Mouse (Mus musculus) liver, adult 2 months (tissue): ENCODE results near the gene Rbck1. TPM values are rescaled to one million over a fixed set of nuclear protein-coding genes. Genes with fewer than 3 reads are reported as not detected.

Experiments used
- DNase-seq: peaks from one replicate; pipeline ENCODE4 v3.0.0-alpha.2; 2011; ENCODE audit warnings: low read depth, low spot score; ENCODE audit errors: extremely low read depth
- H3K27ac ChIP-seq: fragments of 200-500 bp; replicated peaks from 2 replicates; pipeline ENCODE4 v1.5.1; 2012; ENCODE audit warnings: low read depth, mild to moderate bottlenecking, control low read depth, inconsistent platforms, low read length; ENCODE audit not compliant: insufficient read depth
- H3K27me3 ChIP-seq: fragments of 200-500 bp; 2 replicates; pipeline ENCODE4 v1.6.1; 2012; ENCODE audit warnings: mild to moderate bottlenecking, moderate library complexity, low read length, inconsistent platforms; ENCODE audit not compliant: control insufficient read depth, insufficient read depth
- H3K36me3 ChIP-seq: fragments of 200-500 bp; 2 replicates; pipeline ENCODE4 v1.6.1; 2012; ENCODE audit warnings: low read length, inconsistent platforms; ENCODE audit not compliant: control insufficient read depth, insufficient read depth
- H3K4me1 ChIP-seq: fragments of 200-500 bp; 2 replicates; pipeline ENCODE4 v1.6.1; 2011; ENCODE audit warnings: low read length; ENCODE audit not compliant: control insufficient read depth, insufficient read depth
- H3K4me3 ChIP-seq: fragments of 200-500 bp; 2 replicates; pipeline ENCODE4 v1.5.1; 2011; ENCODE audit warnings: low read depth, mild to moderate bottlenecking, control low read depth, low read length, moderate library complexity; ENCODE audit not compliant: insufficient read depth
- H3K79me2 ChIP-seq: fragments of 200-500 bp; 2 replicates; pipeline ENCODE4 v1.6.1; 2012; ENCODE audit warnings: inconsistent platforms, mild to moderate bottlenecking, low read length, moderate library complexity; ENCODE audit not compliant: control insufficient read depth, insufficient read depth
- H3K9ac ChIP-seq: fragments of 200-500 bp; 2 replicates; pipeline ENCODE4 v1.6.1; 2012; ENCODE audit warnings: low read depth, mild to moderate bottlenecking, control low read depth, inconsistent platforms, low read length
- CTCF ChIP-seq: fragments of 200-500 bp; IDR thresholded peaks from 2 replicates; pipeline ENCODE4 v1.5.1; 2011; ENCODE audit warnings: low read depth, low read length, control low read depth
- POLR2A ChIP-seq: fragments of 200-500 bp; IDR thresholded peaks from 2 replicates; pipeline ENCODE4 v1.6.1; 2011; ENCODE audit warnings: low read length, control low read depth; ENCODE audit not compliant: insufficient read depth; ENCODE audit errors: extremely low read depth
- WGBS: fragments of 180-500 bp; shearing (Covaris S2); methylation state at CpG from one replicate; pipeline ENCODE4 v1.1.7; 2018; 5-methylcytosine and 5-hydroxymethylcytosine counted together
- polyA plus RNA-seq: library from polyadenylated mRNA; depleted of rRNA; stranded (reverse); fragments of >200 nt; gene quantifications from 2 replicates; pipeline ENCODE4 v1.2.3, GENCODE M21; 2012; rRNA removed
- total RNA-seq: library from RNA; depleted of rRNA; stranded (reverse); fragments of >200 nt; gene quantifications from 2 replicates; pipeline ENCODE4 v1.2.3, GENCODE M21; 2014; rRNA removed

The Rbck1 gene
- total and polyA plus RNA-seq, 2 experiments: 43.4 to 107 TPM

- Histone ChIP-seq H3K4me1 (no peaks in the 10 kb centered on the region), H3K27ac (no peak overlapping the region), H3K27me3 (no peaks in the 10 kb centered on the region), H3K79me2 (no peaks in the 10 kb centered on the region; the same call in 1 of the 2 replicates), H3K4me3 (no peak overlapping the region), H3K36me3 (peaks cover 61% of the 10 kb centered on the region), H3K9ac (no peak overlapping the region)
- 84% methylated on average over 2 of the region's 2 CpGs for WGBS
- no peak for DNase-seq
- TF ChIP-seq POLR2A: no peak
- no peak for TF ChIP-seq CTCF
Observed at GRCm38 (mm10) chr2:152273639-152274038, 58.8 kb downstream of the Rbck1 start.

Other genes starting within 250 kb of the Rbck1 start
- gene Srxn1, start 227.1 kb downstream of the Rbck1 start, total RNA-seq: 24.0 and 30.7 TPM in 2 replicates
- 87.2 and 89.1 TPM in 2 replicates for gene Srxn1, start 227.1 kb downstream of the Rbck1 start, polyA plus RNA-seq
- gene Tcf15, start 189.1 kb downstream of the Rbck1 start, total RNA-seq: not detected in 2 replicates
- gene Tcf15, start 189.1 kb downstream of the Rbck1 start, polyA plus RNA-seq: not detected in 2 replicates
- gene Csnk2a1, start 105.8 kb downstream of the Rbck1 start, total RNA-seq: 82.9 and 99.9 TPM in 2 replicates
- gene Csnk2a1, start 105.8 kb downstream of the Rbck1 start, polyA plus RNA-seq: 20.7 and 21.1 TPM in 2 replicates
- gene Tbc1d20, start 38.8 kb downstream of the Rbck1 start, total RNA-seq: 13.0 and 15.9 TPM in 2 replicates
- gene Tbc1d20, start 38.8 kb downstream of the Rbck1 start, polyA plus RNA-seq: 23.6 and 25.1 TPM in 2 replicates
- 14.7 and 16.2 TPM in 2 replicates for gene Trib3, start 11.4 kb upstream of the Rbck1 start, total RNA-seq
- 4.9 and 5.4 TPM in 2 replicates for gene Trib3, start 11.4 kb upstream of the Rbck1 start, polyA plus RNA-seq
- not detected in 2 replicates for gene Nrsn2, start 44.0 kb upstream of the Rbck1 start, total RNA-seq
- gene Nrsn2, start 44.0 kb upstream of the Rbck1 start, polyA plus RNA-seq: not detected in 2 replicates
- gene Sox12, start 65.4 kb upstream of the Rbck1 start, total RNA-seq: 0.18 and 0.40 TPM in 2 replicates
- gene Sox12, start 65.4 kb upstream of the Rbck1 start, polyA plus RNA-seq: 1.7 and 1.9 TPM in 2 replicates
- 0.37 and 0.47 TPM in 2 replicates for gene Zcchc3, start 82.4 kb upstream of the Rbck1 start, total RNA-seq
- gene Zcchc3, start 82.4 kb upstream of the Rbck1 start, polyA plus RNA-seq: 0.40 and 0.44 TPM in 2 replicates
- gene 6820408C15Rik, start 82.9 kb upstream of the Rbck1 start, total RNA-seq: not detected in 2 replicates
- not detected in 2 replicates for gene 6820408C15Rik, start 82.9 kb upstream of the Rbck1 start, polyA plus RNA-seq
- gene Defb23, start 132.0 kb upstream of the Rbck1 start, total RNA-seq: not detected in 2 replicates
- not detected in 2 replicates for gene Defb23, start 132.0 kb upstream of the Rbck1 start, polyA plus RNA-seq
- gene Defb20, start 144.4 kb upstream of the Rbck1 start, total RNA-seq: not detected in 2 replicates
- gene Defb20, start 144.4 kb upstream of the Rbck1 start, polyA plus RNA-seq: not detected in 2 replicates
- gene Defb22, start 157.5 kb upstream of the Rbck1 start, total RNA-seq: not detected in 2 replicates
- not detected in 2 replicates for gene Defb22, start 157.5 kb upstream of the Rbck1 start, polyA plus RNA-seq
- gene Defb26, start 179.0 kb upstream of the Rbck1 start, total RNA-seq: not detected in 2 replicates
- gene Defb26, start 179.0 kb upstream of the Rbck1 start, polyA plus RNA-seq: not detected in 2 replicates
- gene Defb28, start 185.6 kb upstream of the Rbck1 start, total RNA-seq: not detected in 2 replicates
- not detected in 2 replicates for gene Defb28, start 185.6 kb upstream of the Rbck1 start, polyA plus RNA-seq
- gene Defb29, start 207.4 kb upstream of the Rbck1 start, total RNA-seq: not detected in 2 replicates
- not detected in 2 replicates for gene Defb29, start 207.4 kb upstream of the Rbck1 start, polyA plus RNA-seq
- gene Gm17416, start 236.7 kb upstream of the Rbck1 start, total RNA-seq: not detected in 2 replicates
- gene Gm17416, start 236.7 kb upstream of the Rbck1 start, polyA plus RNA-seq: not detected in 2 replicates
- gene Defb21, start 240.1 kb upstream of the Rbck1 start, total RNA-seq: not detected in 2 replicates
- not detected in 2 replicates for gene Defb21, start 240.1 kb upstream of the Rbck1 start, polyA plus RNA-seq
- not detected in 2 replicates for gene Defb19, start 247.7 kb upstream of the Rbck1 start, total RNA-seq
- gene Defb19, start 247.7 kb upstream of the Rbck1 start, polyA plus RNA-seq: not detected in 2 replicates